Mouse (Mus musculus): ENCODE results near the gene Tff3. TPM values are rescaled to one million over a fixed set of nuclear protein-coding genes. Genes with fewer than 3 reads are reported as not detected.

Gene Tff3
- polyA plus RNA-seq (2014; fragmentation: Nextera tagmentation; extraction: Ambion mirVana) = 0.53 TPM in 1 of 2 replicates, not detected in the other

DNA sequence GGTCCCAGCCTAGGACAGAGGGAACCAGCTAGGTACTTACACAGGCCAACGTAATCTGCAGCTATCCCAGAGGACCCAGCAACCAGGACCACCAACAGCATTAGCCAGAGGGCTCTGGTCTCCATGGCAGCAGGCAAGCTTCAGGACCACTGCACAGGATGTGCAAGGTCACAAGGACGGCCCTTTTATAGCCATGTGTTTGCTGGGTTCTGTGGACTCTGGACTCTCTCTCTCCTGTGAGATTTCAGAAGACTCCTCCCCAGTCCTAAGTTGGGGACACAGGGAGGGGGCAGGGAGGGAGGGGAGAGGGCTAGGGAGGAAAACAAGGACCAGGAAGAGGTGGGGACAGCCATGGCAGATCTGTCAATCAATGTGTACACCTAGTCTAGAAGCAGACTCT lies at the start of gene Tff3:
Gene Tff3 (minus strand): TSS at position 195 of the 400 bp plus-strand sequence.
- Histone ChIP-seq H3K9me3 (ENCODE audit: control insufficient read depth, low read length) (no peaks in the 10 kb centered on the region), H3K36me3 (ENCODE audit: control insufficient read depth, insufficient read depth, low read length) (no peaks in the 10 kb centered on the region), H3K4me2 (ENCODE audit: low read depth) (no peak within 1 kb of the TSS), H3K4me3 (ENCODE audit: low read depth, low read length) (no peak within 1 kb of the TSS), H3K9ac (ENCODE audit: low read length) (no peak within 1 kb of the TSS), H3K27me3 (ENCODE audit: control insufficient read depth, insufficient read depth, low read length) (no peaks in the 10 kb centered on the region), H3K27ac (ENCODE audit: low read depth, low read length) (no peak within 1 kb of the TSS), H3K4me1 (ENCODE audit: control insufficient read depth, insufficient read depth, low read length) (no peaks in the 10 kb centered on the region)
- DNase-seq (ENCODE audit: low spot score) (peak; percentile 28), ATAC-seq (ENCODE audit: insufficient read depth, low FRiP score, low TSS enrichment) (no peak)
- 19% methylated on average over 2 of the region's 2 CpGs for WGBS

DNA sequence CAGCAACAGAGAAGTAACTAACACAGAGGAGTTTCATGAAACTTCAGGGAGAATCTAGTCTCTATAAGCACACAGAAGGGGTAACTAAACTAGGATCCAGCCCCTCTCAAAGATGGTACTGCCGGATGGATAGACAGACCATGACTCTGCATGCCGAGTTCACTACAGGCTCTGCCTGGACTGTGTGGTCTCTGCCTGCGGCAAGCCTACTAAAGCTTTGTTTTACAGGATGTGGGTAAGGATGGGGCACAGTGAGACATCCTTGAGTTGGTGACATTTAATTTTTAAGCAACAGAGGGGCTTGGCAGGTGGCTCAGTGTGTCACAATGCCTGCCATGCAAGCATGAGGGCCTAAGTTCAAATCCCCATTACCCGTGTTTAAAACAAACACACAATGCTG lies 46.9 kb upstream of the Tff3 start:
- WGBS = 93% methylated on average over 4 of the region's 4 CpGs
- H3K9ac ChIP-seq (ENCODE audit: low read length) = no peak overlapping the region
- H3K27me3 ChIP-seq (ENCODE audit: control insufficient read depth, insufficient read depth, low read length) = no peaks in the 10 kb centered on the region
- no peaks in the 10 kb centered on the region for H3K4me1 ChIP-seq (ENCODE audit: control insufficient read depth, insufficient read depth, low read length)
- no peak overlapping the region for H3K4me2 ChIP-seq (ENCODE audit: low read depth)
- H3K9me3 ChIP-seq (ENCODE audit: control insufficient read depth, low read length) = no peaks in the 10 kb centered on the region
- no peak for DNase-seq (ENCODE audit: low spot score)
- no peak overlapping the region for H3K4me3 ChIP-seq (ENCODE audit: low read depth, low read length)
- no peak for ATAC-seq (ENCODE audit: insufficient read depth, low FRiP score, low TSS enrichment)
- H3K36me3 ChIP-seq (ENCODE audit: control insufficient read depth, insufficient read depth, low read length) = no peaks in the 10 kb centered on the region
- H3K27ac ChIP-seq (ENCODE audit: low read depth, low read length) = no peak overlapping the region

DNA sequence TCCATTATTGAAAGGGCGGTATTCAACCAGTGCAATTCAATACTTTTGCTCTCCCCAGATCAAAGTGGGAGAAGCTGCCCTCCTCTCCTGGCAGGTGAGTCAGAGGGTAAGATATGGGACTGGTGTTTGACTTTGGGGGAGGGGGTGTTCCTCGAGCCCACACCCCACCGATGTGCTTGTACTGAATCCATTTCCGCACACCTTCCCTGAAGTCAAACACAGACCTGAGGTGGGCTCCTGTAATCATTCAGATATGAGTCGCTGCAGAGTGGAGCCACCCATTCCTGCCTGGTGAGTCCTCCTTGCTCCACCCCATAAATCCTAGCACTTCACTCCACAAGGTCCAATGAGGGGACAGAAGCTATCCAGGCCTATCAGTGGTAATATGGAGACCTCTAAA lies 40.4 kb upstream of the Tff3 start:
- Histone ChIP-seq H3K27ac (ENCODE audit: low read depth, low read length) (no peak overlapping the region), H3K27me3 (ENCODE audit: control insufficient read depth, insufficient read depth, low read length) (no peaks in the 10 kb centered on the region), H3K9me3 (ENCODE audit: control insufficient read depth, low read length) (no peaks in the 10 kb centered on the region), H3K4me1 (ENCODE audit: control insufficient read depth, insufficient read depth, low read length) (no peaks in the 10 kb centered on the region), H3K4me2 (ENCODE audit: low read depth) (no peak overlapping the region), H3K4me3 (ENCODE audit: low read depth, low read length) (no peak overlapping the region), H3K36me3 (ENCODE audit: control insufficient read depth, insufficient read depth, low read length) (no peaks in the 10 kb centered on the region), H3K9ac (ENCODE audit: low read length) (no peak overlapping the region)
- DNase-seq (ENCODE audit: low spot score) (no peak), ATAC-seq (ENCODE audit: insufficient read depth, low FRiP score, low TSS enrichment) (no peak)
- WGBS = 89% methylated on average over 5 of the region's 5 CpGs

DNA sequence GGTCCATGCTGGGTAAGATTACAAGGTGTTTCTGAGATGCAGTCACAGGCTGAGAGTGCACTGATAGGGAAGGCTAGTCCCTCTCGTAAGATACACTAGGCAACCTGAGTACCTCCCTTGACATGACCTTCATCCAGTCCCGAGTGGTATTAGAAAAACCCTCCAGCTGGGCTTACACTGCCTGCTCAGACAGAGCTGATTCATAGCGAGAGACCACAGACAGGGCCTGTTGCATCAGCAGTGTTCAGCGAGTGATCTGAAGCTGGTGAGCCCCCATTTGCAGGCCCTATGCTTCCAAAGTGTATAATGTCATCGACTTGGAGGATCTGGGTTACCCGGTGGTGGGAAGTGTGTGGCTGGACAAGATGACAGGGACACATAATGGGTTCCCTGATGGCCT lies 35.7 kb upstream of the Tff3 start, which contains the start of gene Tff1:
Gene Tff1 (minus strand): TSS at position 151 of the 400 bp plus-strand sequence.
- Histone ChIP-seq H3K9ac (ENCODE audit: low read length) (no peak within 1 kb of the TSS), H3K36me3 (ENCODE audit: control insufficient read depth, insufficient read depth, low read length) (no peaks in the 10 kb centered on the region), H3K9me3 (ENCODE audit: control insufficient read depth, low read length) (no peaks in the 10 kb centered on the region), H3K4me2 (ENCODE audit: low read depth) (no peak within 1 kb of the TSS), H3K27ac (ENCODE audit: low read depth, low read length) (no peak within 1 kb of the TSS), H3K4me3 (ENCODE audit: low read depth, low read length) (no peak within 1 kb of the TSS), H3K4me1 (ENCODE audit: control insufficient read depth, insufficient read depth, low read length) (no peaks in the 10 kb centered on the region), H3K27me3 (ENCODE audit: control insufficient read depth, insufficient read depth, low read length) (no peaks in the 10 kb centered on the region)
- WGBS = 88% methylated on average over 6 of the region's 6 CpGs
- DNase-seq (ENCODE audit: low spot score) = no peak
- ATAC-seq (ENCODE audit: insufficient read depth, low FRiP score, low TSS enrichment) = no peak

DNA sequence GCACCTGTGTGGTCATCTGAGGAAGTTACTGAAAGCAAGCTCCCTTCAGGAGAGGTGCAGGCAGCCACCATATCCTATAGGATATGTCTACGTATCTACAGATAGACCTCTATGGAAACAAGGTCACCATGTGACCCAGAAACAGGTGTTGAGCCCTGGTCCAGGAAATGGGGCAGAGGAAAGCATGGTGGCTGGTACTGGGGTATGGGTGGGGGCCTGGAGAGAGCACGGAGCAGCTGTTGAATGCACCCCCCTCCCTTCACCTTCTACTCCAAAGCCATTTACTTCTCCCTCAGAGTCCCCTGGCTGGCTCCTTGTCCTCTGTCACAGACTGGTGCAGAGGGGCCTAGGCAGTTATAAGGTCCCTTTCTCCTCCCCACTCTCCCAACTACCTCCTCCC lies 34.4 kb upstream of the Tff3 start:
- DNase-seq (ENCODE audit: low spot score) (no peak), ATAC-seq (ENCODE audit: insufficient read depth, low FRiP score, low TSS enrichment) (no peak)
- no peak overlapping the region for H3K4me3 ChIP-seq (ENCODE audit: low read depth, low read length)
- 92% methylated on average over 2 of the region's 2 CpGs for WGBS
- H3K27me3 ChIP-seq (ENCODE audit: control insufficient read depth, insufficient read depth, low read length) = no peaks in the 10 kb centered on the region
- H3K9me3 ChIP-seq (ENCODE audit: control insufficient read depth, low read length) = no peaks in the 10 kb centered on the region
- H3K4me2 ChIP-seq (ENCODE audit: low read depth) = no peak overlapping the region
- H3K27ac ChIP-seq (ENCODE audit: low read depth, low read length) = no peak overlapping the region
- H3K4me1 ChIP-seq (ENCODE audit: control insufficient read depth, insufficient read depth, low read length) = no peaks in the 10 kb centered on the region
- H3K36me3 ChIP-seq (ENCODE audit: control insufficient read depth, insufficient read depth, low read length) = no peaks in the 10 kb centered on the region
- no peak overlapping the region for H3K9ac ChIP-seq (ENCODE audit: low read length)

DNA sequence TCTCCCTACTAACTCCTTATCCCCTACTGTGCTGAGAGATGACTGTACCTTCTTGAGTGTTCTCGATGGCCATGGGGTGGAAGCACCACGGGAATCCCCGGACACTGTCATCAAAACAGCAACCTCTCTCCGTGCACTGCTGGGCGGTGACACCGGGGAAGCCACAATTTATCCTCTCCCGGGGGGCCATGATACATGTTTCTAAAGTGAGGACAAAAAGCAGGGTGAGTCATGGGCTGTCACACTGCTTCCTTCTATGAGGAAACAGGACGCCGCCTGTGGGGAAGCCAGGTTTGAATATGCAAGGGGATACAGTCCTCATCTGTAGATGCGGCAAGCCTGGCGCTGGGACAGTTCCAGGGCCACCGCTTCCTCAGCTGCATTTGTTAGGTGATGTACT lies 33.2 kb upstream of the Tff3 start:
- DNase-seq (ENCODE audit: low spot score) = no peak
- H3K4me1 ChIP-seq (ENCODE audit: control insufficient read depth, insufficient read depth, low read length) = no peaks in the 10 kb centered on the region
- no peaks in the 10 kb centered on the region for H3K27me3 ChIP-seq (ENCODE audit: control insufficient read depth, insufficient read depth, low read length)
- WGBS = 91% methylated on average over 12 of the region's 12 CpGs
- H3K27ac ChIP-seq (ENCODE audit: low read depth, low read length) = no peak overlapping the region
- ATAC-seq (ENCODE audit: insufficient read depth, low FRiP score, low TSS enrichment) = no peak
- no peak overlapping the region for H3K9ac ChIP-seq (ENCODE audit: low read length)
- no peaks in the 10 kb centered on the region for H3K36me3 ChIP-seq (ENCODE audit: control insufficient read depth, insufficient read depth, low read length)
- H3K4me3 ChIP-seq (ENCODE audit: low read depth, low read length) = no peak overlapping the region
- no peaks in the 10 kb centered on the region for H3K9me3 ChIP-seq (ENCODE audit: control insufficient read depth, low read length)
- H3K4me2 ChIP-seq (ENCODE audit: low read depth) = no peak overlapping the region

DNA sequence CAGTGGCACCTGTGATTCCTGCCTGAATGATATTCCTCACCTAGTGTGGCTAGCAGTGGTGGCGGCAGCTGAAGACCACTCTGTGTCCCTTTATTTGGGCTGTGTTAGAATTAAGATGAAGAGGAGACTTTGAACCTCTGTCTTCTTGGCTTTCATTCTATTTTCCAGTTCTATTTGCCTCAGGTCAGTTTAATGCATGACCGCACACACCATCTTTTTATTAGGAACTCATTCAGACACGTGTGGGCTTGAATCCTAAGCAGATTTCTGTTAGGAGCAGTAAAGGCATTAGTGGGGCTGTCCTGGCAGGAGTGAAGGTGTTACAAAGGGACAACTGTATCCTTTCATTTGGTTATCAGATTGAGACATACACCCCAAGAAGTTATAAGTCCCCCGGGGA lies 30.8 kb upstream of the Tff3 start:
- no peak overlapping the region for H3K4me2 ChIP-seq (ENCODE audit: low read depth)
- H3K9ac ChIP-seq (ENCODE audit: low read length) = no peak overlapping the region
- no peaks in the 10 kb centered on the region for H3K9me3 ChIP-seq (ENCODE audit: control insufficient read depth, low read length)
- no peaks in the 10 kb centered on the region for H3K27me3 ChIP-seq (ENCODE audit: control insufficient read depth, insufficient read depth, low read length)
- DNase-seq (ENCODE audit: low spot score) (no peak), ATAC-seq (ENCODE audit: insufficient read depth, low FRiP score, low TSS enrichment) (no peak)
- no peaks in the 10 kb centered on the region for H3K36me3 ChIP-seq (ENCODE audit: control insufficient read depth, insufficient read depth, low read length)
- no peaks in the 10 kb centered on the region for H3K4me1 ChIP-seq (ENCODE audit: control insufficient read depth, insufficient read depth, low read length)
- 81% methylated on average over 4 of the region's 4 CpGs for WGBS
- no peak overlapping the region for H3K4me3 ChIP-seq (ENCODE audit: low read depth, low read length)
- no peak overlapping the region for H3K27ac ChIP-seq (ENCODE audit: low read depth, low read length)

DNA sequence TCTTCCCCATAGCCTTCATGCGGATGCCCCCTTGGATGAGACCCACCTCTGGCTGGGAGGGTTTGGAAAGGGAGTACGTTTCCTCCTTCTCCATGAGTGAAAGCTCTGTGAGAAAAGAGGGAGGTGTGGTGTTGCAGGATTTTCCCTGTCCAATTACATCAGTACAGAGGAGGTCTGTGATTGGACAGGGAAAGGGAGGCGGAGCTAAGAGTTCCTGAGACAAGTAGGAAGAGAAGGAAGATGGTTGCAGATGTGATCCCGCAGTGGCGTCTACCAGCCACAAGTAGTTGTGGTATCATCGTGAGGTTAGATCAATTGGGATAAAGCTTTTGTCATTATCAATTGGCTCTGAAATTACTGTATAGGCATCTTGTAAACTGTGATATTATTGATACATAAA lies 28.5 kb upstream of the Tff3 start:
- Histone ChIP-seq H3K27me3 (ENCODE audit: control insufficient read depth, insufficient read depth, low read length) (no peaks in the 10 kb centered on the region), H3K4me3 (ENCODE audit: low read depth, low read length) (no peak overlapping the region)
- 83% methylated on average over 6 of the region's 6 CpGs for WGBS

DNA sequence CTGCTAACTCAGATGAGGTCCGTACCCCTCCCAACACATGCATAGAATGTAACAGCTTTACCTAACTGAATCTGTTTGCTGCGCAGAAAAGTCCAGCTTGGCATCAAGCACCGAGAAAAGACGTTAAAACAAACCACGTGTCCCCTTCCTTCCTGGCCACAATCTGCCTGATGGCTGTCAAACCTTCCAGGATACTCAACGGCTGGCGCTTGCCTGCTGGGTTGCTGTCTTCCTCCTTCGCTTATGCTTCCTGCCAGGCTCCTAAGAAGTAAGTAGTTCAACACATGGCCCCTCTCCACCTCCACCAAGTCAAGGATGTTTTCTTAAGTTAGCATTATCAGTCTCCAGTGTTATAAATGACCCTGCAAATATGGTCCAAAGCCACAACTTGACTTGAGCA lies 24.3 kb upstream of the Tff3 start:
- ATAC-seq (ENCODE audit: insufficient read depth, low FRiP score, low TSS enrichment) = no peak
- no peak overlapping the region for H3K4me2 ChIP-seq (ENCODE audit: low read depth)
- no peaks in the 10 kb centered on the region for H3K27me3 ChIP-seq (ENCODE audit: control insufficient read depth, insufficient read depth, low read length)
- no peak overlapping the region for H3K4me3 ChIP-seq (ENCODE audit: low read depth, low read length)
- no peaks in the 10 kb centered on the region for H3K36me3 ChIP-seq (ENCODE audit: control insufficient read depth, insufficient read depth, low read length)
- no peaks in the 10 kb centered on the region for H3K9me3 ChIP-seq (ENCODE audit: control insufficient read depth, low read length)
- 67% methylated on average over 8 of the region's 8 CpGs for WGBS
- DNase-seq (ENCODE audit: low spot score) = no peak
- no peaks in the 10 kb centered on the region for H3K4me1 ChIP-seq (ENCODE audit: control insufficient read depth, insufficient read depth, low read length)
- no peak overlapping the region for H3K27ac ChIP-seq (ENCODE audit: low read depth, low read length)
- H3K9ac ChIP-seq (ENCODE audit: low read length) = no peak overlapping the region

More for the DNA sequence above, 28.5 kb upstream of the Tff3 start:
- DNase-seq (ENCODE audit: low spot score) (no peak), ATAC-seq (ENCODE audit: insufficient read depth, low FRiP score, low TSS enrichment) (no peak)
- no peak overlapping the region for H3K27ac ChIP-seq (ENCODE audit: low read depth, low read length)
- H3K36me3 ChIP-seq (ENCODE audit: control insufficient read depth, insufficient read depth, low read length) = no peaks in the 10 kb centered on the region
- H3K9ac ChIP-seq (ENCODE audit: low read length) = no peak overlapping the region
- no peaks in the 10 kb centered on the region for H3K4me1 ChIP-seq (ENCODE audit: control insufficient read depth, insufficient read depth, low read length)
- H3K9me3 ChIP-seq (ENCODE audit: control insufficient read depth, low read length) = no peaks in the 10 kb centered on the region
- H3K4me2 ChIP-seq (ENCODE audit: low read depth) = no peak overlapping the region

Measured in neural tube, embryonic 11.5 days (tissue).